Mouse (Mus musculus): ENCODE data around the gene Gm28308. TPM values are rescaled to one million over a fixed set of nuclear protein-coding genes. Genes with fewer than 3 reads are reported as not detected.

Gene Gm28308
- total and polyA plus RNA-seq, 3 experiments, result not detected

DNA sequence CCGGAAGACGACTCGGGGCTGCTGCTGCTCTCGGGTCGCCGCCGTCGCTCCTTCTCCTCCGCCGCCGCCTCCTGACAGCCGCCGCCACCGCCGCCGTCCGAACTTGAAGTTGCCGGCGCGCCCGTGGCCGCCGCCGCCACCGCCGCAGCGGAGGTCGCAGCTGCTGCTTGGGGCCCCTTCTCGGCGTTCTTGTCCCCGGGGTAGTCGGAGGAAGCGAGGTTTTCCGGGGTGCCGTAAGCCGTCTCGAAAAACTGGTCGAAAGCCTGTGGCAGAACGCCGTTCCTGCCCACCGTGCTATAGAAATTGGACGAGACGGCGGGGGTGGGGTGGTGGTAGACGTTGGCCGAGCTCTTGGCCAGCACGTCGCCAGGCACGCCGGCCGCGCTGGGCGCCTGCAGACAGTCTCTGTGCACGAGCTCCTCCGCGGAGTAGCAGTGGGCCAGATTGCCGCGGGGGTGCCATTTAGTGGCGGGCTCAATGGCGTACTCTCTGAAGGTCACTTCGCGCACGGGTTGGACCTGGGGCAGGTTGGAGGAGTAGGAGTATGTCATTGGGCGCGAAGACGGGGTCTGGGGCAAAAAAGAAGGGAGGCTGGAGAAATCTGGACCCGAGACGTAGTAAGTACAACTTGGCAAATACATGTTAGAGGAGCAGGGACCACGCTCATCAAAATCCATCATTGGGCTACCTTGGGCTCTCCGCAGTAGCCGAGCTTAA lies 32.1 kb upstream of the Gm28308 start:
- dilution Hi-C loops (cut with MboI; ENCODE audit: extremely low pct_ligation_motif_present, extremely low pct_unique_long_range_greater_than_20kb, low sequenced_read_pairs), result no loop called here
- Histone ChIP-seq H3K27ac (ENCODE audit: insufficient read depth, low read depth) (no peak overlapping the region), H3K9me3 (replicated peaks; ENCODE audit: low read length) (peaks cover 5% of the 10 kb centered on the region), H3K79me2 (replicated peaks; ENCODE audit: control insufficient read depth, extremely low read depth, insufficient read depth, poor library complexity, severe bottlenecking) (no peaks in the 10 kb centered on the region), H3K4me3 (replicated peaks in 1 of 3; ENCODE audit: low read depth in 2 of 3, low read length in 2 of 3, poor library complexity in 1 of 3) (no peak overlapping the region), H3K36me3 (replicated peaks in 1 of 2; ENCODE audit: control insufficient read depth in 1 of 2, insufficient read depth in 1 of 2, low read length in 1 of 2) (no peaks in the 10 kb centered on the region), H3K27me3 (replicated peaks) (no peaks in the 10 kb centered on the region), H3K4me2 (ENCODE audit: insufficient read depth, low read depth, poor library complexity, severe bottlenecking) (no peak overlapping the region), H3K4me1 (ENCODE audit: control insufficient read depth in 1 of 2, insufficient read depth in 2 of 2) (peaks cover 0 to 9% of the 10 kb centered on the region in 2 experiments; a peak in 2 of 4 replicates), H3K9ac (ENCODE audit: insufficient read depth, low read depth) (no peak overlapping the region)
- no peak for DNase-seq (ENCODE audit: extremely low read depth)
- TF ChIP-seq POLR2AphosphoS2 (IDR thresholded peaks at IDR 0.05; ENCODE audit: low read depth, low read length) (no peak), CHD1 (IDR thresholded peaks at IDR 0.05; ENCODE audit: low read depth, low read length) (no peak), JUND (conservative IDR thresholded peaks at IDR 0.05; ENCODE audit: low read depth, low read length) (no peak), IRF4 (IDR thresholded peaks at IDR 0.05; ENCODE audit: low read depth, low read length) (no peak), ZNF384 (IDR thresholded peaks at IDR 0.05; ENCODE audit: low read depth, low read length) (no peak), SIN3A (IDR thresholded peaks at IDR 0.05; ENCODE audit: low read length) (no peak), NELFE (IDR thresholded peaks at IDR 0.05; ENCODE audit: low read depth, low read length) (no peak), JUN (IDR thresholded peaks at IDR 0.05; ENCODE audit: insufficient read depth, low read depth, low read length) (no peak), USF1 (IDR thresholded peaks at IDR 0.05; ENCODE audit: low read depth, low read length) (no peak), ZMIZ1 (IDR thresholded peaks at IDR 0.05; ENCODE audit: low read depth, low read length) (no peak)
- in situ Hi-C loops (cut with MboI; ENCODE audit: low pct_ligation_motif_present, low pct_unique_long_range_greater_than_20kb, low sequenced_read_pairs), result no loop called here

GRCm38 (mm10) chr6:52244471-52245039 lies 31.4 kb upstream of the Gm28308 start:
- Histone ChIP-seq H3K4me1 (ENCODE audit: control insufficient read depth in 1 of 2, insufficient read depth in 2 of 2) (peaks cover 0 to 9% of the 10 kb centered on the region in 2 experiments; a peak in 2 of 4 replicates), H3K27me3 (replicated peaks) (no peaks in the 10 kb centered on the region), H3K9ac (ENCODE audit: insufficient read depth, low read depth) (no peak overlapping the region)

More at GRCm38 (mm10) chr6:52244471-52245039, 31.4 kb upstream of the Gm28308 start:
- DNase-seq (ENCODE audit: extremely low read depth), result no peak
- Histone ChIP-seq H3K36me3 (replicated peaks in 1 of 2; ENCODE audit: control insufficient read depth in 1 of 2, insufficient read depth in 1 of 2, low read length in 1 of 2) (no peaks in the 10 kb centered on the region), H3K27ac (ENCODE audit: insufficient read depth, low read depth) (no peak overlapping the region), H3K79me2 (replicated peaks; ENCODE audit: control insufficient read depth, extremely low read depth, insufficient read depth, poor library complexity, severe bottlenecking) (no peaks in the 10 kb centered on the region), H3K4me2 (ENCODE audit: insufficient read depth, low read depth, poor library complexity, severe bottlenecking) (no peak overlapping the region), H3K9me3 (replicated peaks; ENCODE audit: low read length) (peaks cover 5% of the 10 kb centered on the region), H3K4me3 (replicated peaks in 1 of 3; ENCODE audit: low read depth in 2 of 3, low read length in 2 of 3, poor library complexity in 1 of 3) (no peak overlapping the region)
- dilution Hi-C loops (cut with MboI; ENCODE audit: extremely low pct_ligation_motif_present, extremely low pct_unique_long_range_greater_than_20kb, low sequenced_read_pairs) (no loop called here), in situ Hi-C loops (cut with MboI; ENCODE audit: low pct_ligation_motif_present, low pct_unique_long_range_greater_than_20kb, low sequenced_read_pairs) (no loop called here)
- no peak for TF ChIP-seq ZNF384 (IDR thresholded peaks at IDR 0.05; ENCODE audit: low read depth, low read length)
- no peak for TF ChIP-seq MAX (IDR thresholded peaks at IDR 0.05; ENCODE audit: low read length)
- TF ChIP-seq NELFE (IDR thresholded peaks at IDR 0.05; ENCODE audit: low read depth, low read length), result no peak
- no peak for TF ChIP-seq ZC3H11A (IDR thresholded peaks at IDR 0.05; ENCODE audit: low read depth, low read length)
- TF ChIP-seq CTCF (conservative IDR thresholded peaks at IDR 0.05 in 1 of 2, IDR thresholded peaks at IDR 0.05 in 1 of 2; ENCODE audit: low read depth in 2 of 2, low read length in 2 of 2), result no peak
- TF ChIP-seq HCFC1 (IDR thresholded peaks at IDR 0.05; ENCODE audit: low read depth, low read length), result no peak
- no peak for TF ChIP-seq JUND (conservative IDR thresholded peaks at IDR 0.05; ENCODE audit: low read depth, low read length)
- TF ChIP-seq POLR2A (IDR thresholded peaks at IDR 0.05; ENCODE audit: low read depth, low read length), result no peak
